Mouse (Mus musculus) embryonic fibroblast, embryonic 13.5 days (primary cell): ENCODE results near the gene Jmjd1c. TPM values are rescaled to one million over a fixed set of nuclear protein-coding genes. Genes with fewer than 3 reads are reported as not detected.

Experiments
- H3K27ac ChIP-seq: 2 replicates; pipeline ENCODE4 v1.5.1; 2012; ENCODE audit warnings: low read length, control low read depth, inconsistent platforms; ENCODE audit not compliant: insufficient read depth
- H3K4me1 ChIP-seq: 2 replicates; pipeline ENCODE4 v1.6.1; 2011; ENCODE audit warnings: low read length; ENCODE audit not compliant: control insufficient read depth, insufficient read depth
- H3K4me3 ChIP-seq: 2 replicates; pipeline ENCODE4 v1.5.1; 2011; ENCODE audit warnings: mild to moderate bottlenecking, control low read depth, low read length; ENCODE audit not compliant: insufficient read depth
- CTCF ChIP-seq: IDR thresholded peaks from 2 replicates; pipeline ENCODE4 v1.5.1; 2011; ENCODE audit warnings: mild to moderate bottlenecking, control low read depth, low read length, moderate library complexity, borderline replicate concordance; ENCODE audit not compliant: insufficient read depth
- POLR2A ChIP-seq: IDR thresholded peaks from 2 replicates; pipeline ENCODE4 v1.6.1; 2011; ENCODE audit warnings: low read depth, mild to moderate bottlenecking, control low read depth, low read length, moderate library complexity
- polyA plus RNA-seq: library from polyadenylated mRNA; stranded (reverse); fragments of >200 nt; gene quantifications from 2 replicates; pipeline ENCODE4 v1.2.4, GENCODE M21; 2011; ENCODE audit warnings: low read depth; ENCODE audit not compliant: missing spikeins, insufficient read length

Jmjd1c gene
- polyA plus RNA-seq, 1 experiment, result 40.2 TPM

DNA sequence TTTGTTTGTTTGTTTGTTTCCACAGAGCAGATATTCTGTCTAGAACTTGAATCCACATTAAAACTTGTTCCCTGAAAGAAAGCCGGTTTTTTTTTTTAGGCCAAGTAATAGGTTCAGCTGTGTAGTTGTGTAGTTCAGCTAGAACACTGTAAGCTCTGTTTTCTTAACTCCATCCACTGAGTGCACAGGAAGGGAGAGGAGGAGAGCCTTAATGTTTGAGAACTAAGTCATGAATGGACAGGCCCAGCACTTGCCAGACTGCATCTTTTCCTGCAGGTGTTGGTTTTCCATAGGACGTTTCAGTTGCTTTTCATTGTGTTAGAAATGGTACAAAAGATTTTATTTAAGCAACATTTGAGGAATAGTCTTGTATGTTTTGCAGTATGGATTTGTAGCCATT, 48.3 kb downstream of the Jmjd1c start:
- no peak overlapping the region for H3K4me3 ChIP-seq
- no peak for TF ChIP-seq POLR2A
- TF ChIP-seq CTCF, result no peak
- H3K4me1 ChIP-seq, result peaks cover 2% of the 10 kb centered on the region; the same call in 1 of the 2 replicates
- no peak overlapping the region for H3K27ac ChIP-seq

DNA sequence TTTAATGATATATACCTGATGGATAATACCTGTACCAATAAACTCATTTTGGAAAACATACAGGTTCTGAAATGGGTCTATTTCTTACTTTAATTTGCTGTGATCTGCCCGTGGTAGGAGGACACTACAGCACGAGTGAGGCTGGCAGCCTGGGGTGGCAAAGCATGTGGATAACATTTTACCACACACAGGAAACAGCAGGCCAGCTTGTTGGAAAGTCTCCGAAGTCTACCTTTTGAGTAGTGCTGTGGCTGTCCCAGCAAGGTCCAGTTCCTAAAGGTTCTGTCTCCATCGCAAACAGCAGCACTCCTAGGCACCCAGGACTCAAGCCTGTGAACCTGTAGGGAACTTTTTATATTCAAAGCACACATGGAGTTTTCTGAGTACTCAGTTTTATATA, 49.7 kb downstream of the Jmjd1c start:
- no peak overlapping the region for H3K27ac ChIP-seq
- TF ChIP-seq CTCF (no peak), POLR2A (no peak)
- H3K4me1 ChIP-seq, result peaks cover 2% of the 10 kb centered on the region; the same call in 1 of the 2 replicates
- no peak overlapping the region for H3K4me3 ChIP-seq

DNA sequence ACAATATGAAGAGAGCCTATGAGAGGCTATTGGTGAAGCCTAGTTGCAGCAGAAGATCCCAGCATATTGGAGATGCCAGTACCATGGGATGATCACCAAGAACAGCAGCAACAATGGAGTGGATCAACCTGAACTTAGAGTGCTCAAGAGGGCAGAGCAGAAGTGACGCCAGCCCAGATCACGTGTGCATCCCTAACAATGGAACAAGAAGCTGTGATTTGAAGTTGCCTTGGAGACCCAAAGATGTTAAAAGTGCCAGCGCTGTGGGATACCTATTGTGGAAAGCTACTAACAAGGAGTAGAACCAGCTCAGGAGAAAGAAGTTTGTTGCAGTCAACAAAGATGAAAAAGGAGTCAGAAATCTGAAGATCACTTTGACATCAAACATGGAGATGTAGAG, 55.8 kb downstream of the Jmjd1c start:
- no peaks in the 10 kb centered on the region for H3K4me1 ChIP-seq
- no peak overlapping the region for H3K4me3 ChIP-seq
- no peak for TF ChIP-seq POLR2A
- H3K27ac ChIP-seq, result no peak overlapping the region

DNA sequence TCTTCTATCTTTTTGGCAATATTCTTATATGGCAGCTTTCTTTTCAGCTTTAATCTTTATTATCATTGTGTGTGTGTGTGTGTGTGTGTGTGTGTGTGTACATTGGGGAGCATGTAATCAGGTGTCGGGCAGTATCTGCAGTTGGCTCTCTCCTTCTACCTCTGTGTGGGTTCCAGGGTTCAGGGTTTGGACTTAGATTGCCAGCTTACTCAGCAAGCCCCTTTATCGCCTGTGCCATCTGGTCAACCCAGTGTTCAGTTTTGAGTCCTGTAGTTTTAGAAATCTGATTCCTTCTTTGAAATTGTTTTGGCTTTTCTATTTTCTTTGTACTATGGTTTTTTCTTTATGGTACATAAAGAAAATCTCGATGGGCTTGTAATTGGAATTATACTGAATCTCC, 58.7 kb downstream of the Jmjd1c start:
- Histone ChIP-seq H3K4me1 (no peaks in the 10 kb centered on the region), H3K27ac (no peak overlapping the region), H3K4me3 (no peak overlapping the region)
- TF ChIP-seq POLR2A, result no peak
- no peak for TF ChIP-seq CTCF

DNA sequence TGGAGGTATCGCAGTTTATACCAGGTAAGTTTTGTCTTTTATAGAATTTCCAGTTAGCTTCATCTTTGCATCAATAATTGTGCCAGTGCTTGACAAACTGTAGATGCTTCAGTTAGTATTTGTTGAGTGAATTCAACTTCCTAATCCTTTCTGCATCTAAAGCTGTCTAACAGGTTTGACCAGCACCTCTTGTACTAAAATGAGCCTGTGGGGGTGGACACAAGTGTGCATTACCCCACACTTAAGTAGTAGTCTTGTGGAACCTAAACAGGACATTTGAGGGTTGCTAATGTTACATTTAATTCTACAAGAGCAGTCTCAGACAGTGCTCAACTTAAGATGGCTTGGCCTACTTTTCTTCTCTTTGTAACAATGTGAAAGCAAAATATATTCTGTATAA, 78.1 kb downstream of the Jmjd1c start:
- no peak overlapping the region for H3K4me3 ChIP-seq
- H3K27ac ChIP-seq, result no peak overlapping the region
- TF ChIP-seq POLR2A (no peak), CTCF (no peak)
- no peaks in the 10 kb centered on the region for H3K4me1 ChIP-seq

DNA sequence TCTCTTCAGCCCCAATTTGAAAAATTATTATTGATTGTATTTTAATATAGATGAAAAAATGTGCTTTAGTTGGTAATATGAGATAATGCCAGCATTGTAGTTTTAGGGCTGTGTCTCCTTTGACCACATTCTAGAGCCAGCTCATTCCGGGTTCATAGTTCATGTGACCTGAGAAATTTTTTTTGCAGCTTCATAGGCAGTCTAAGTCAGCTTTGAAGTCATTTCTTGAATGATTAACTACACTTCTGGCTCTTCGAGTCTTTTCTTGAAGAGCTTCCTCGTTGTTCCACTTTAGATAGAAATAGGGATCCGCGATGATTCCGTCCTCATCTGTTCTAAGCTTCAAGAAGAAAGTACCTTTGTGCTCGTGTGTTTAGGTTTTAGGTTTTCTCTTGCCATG, 80.1 kb downstream of the Jmjd1c start:
- Histone ChIP-seq H3K4me1 (no peaks in the 10 kb centered on the region), H3K27ac (no peak overlapping the region), H3K4me3 (no peak overlapping the region)
- TF ChIP-seq CTCF, result no peak
- no peak for TF ChIP-seq POLR2A

DNA sequence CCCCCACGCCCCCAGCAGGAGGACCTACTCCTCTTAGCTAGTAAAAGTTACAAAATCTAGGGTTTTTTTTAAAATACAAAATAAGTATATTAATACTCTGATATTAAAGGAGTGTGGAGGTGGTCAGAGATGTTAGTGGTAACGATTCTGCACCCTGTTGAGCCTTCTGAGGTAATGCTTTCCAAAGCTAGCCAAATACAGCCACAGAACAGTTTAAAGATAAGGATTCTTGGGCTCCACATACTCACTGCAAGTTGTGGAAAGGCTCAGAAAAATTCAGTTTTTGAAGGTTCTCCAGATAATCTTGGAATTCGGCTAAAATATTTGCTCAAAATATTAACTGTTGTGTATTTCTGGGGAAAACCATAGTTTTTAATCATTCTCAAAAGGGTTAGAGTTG, 81.0 kb downstream of the Jmjd1c start:
- H3K27ac ChIP-seq, result no peak overlapping the region
- no peak for TF ChIP-seq POLR2A
- TF ChIP-seq CTCF, result no peak
- H3K4me3 ChIP-seq, result no peak overlapping the region
- no peaks in the 10 kb centered on the region for H3K4me1 ChIP-seq

DNA sequence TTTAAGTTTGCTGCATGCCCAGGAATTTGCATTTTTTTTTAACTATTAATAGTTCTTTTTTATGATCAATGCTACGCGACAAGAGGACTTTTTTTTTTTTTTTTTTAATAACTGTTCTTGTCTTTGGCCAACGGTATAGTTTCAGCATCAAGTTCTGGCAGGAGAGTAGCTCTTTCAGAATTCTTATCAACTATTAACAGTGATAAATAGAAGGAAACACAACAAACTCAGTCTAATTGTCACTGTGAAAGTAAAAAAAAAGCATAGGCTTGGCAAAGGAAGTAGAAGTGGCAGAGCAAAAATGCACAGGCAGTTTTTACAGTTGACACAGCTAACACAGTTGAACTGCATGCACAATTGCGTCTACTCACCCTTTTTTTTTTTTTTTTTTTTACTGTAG, 81.5 kb downstream of the Jmjd1c start:
- Histone ChIP-seq H3K27ac (no peak overlapping the region), H3K4me1 (no peaks in the 10 kb centered on the region), H3K4me3 (no peak overlapping the region)
- TF ChIP-seq CTCF, result no peak
- TF ChIP-seq POLR2A, result no peak

DNA sequence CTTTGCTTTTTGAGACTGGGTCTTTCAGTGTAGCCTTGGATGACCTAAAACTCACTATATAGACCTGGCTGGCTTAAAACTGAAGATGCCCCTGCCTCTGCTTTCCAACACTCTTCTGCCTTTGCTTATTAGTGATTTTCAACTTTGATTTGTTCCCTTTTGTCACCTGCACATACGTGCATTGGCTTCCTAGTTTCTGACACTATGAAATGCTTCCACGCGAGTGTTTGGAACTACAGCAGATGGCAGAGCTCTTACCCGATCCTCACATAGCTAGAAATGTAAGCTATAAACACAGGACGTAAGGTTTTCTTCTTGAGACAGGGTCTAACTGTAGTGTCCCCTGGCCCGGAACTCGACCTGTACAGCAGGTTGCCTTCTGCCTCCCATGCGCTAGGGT, 84.1 kb downstream of the Jmjd1c start:
- Histone ChIP-seq H3K4me1 (peaks cover 3% of the 10 kb centered on the region; the same call in 1 of the 2 replicates), H3K27ac (no peak overlapping the region), H3K4me3 (no peak overlapping the region)
- TF ChIP-seq POLR2A, result no peak
- no peak for TF ChIP-seq CTCF

DNA sequence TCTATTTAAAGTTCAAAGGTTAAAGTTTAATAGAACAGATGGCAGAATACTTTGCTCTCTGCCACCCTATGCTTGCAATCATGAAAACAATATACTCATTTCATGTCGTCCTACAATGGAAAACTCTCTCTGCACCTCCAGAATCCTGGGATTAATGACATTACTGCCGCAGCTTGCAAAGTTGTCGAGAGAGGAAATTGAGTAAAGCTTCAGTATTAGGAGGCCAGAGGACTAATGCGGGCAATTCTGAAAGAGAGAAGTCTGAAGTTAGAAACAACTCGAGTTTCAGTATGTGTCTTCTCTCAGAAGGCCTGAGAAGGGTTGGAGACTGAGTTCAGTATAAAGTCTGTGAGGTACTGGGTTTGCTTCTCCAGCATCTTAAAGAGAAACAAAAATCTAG, 84.9 kb downstream of the Jmjd1c start:
- H3K27ac ChIP-seq, result no peak overlapping the region
- peaks cover 3% of the 10 kb centered on the region; the same call in 1 of the 2 replicates for H3K4me1 ChIP-seq
- H3K4me3 ChIP-seq, result no peak overlapping the region
- TF ChIP-seq CTCF, result no peak
- no peak for TF ChIP-seq POLR2A

DNA sequence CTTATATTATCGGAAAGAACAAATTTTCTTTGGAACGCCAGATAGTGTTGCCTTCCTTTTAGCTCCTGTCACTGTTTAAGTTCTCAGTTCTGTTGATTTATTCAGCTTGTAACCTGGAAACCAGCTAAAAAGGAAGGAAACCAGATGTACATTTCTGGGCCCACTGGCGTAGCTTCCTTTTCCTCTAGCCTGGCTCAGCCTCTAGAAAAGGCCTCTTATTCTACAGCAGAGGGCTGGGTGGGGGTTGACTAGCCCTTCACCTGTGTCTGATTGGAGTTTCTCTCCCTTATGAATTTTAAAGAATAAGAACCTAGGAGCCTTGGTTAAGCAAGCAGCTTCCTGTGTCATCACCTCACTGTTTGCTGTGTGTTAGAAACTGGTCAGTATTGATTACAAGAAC, 86.7 kb downstream of the Jmjd1c start:
- TF ChIP-seq POLR2A, result no peak
- no peak for TF ChIP-seq CTCF
- peaks cover 3% of the 10 kb centered on the region; the same call in 1 of the 2 replicates for H3K4me1 ChIP-seq
- H3K4me3 ChIP-seq, result no peak overlapping the region
- no peak overlapping the region for H3K27ac ChIP-seq
